In genomic region chr11:76666002-76666649, GRCm38 (mm10) we compare ENCODE assay signal across 7 mouse cellular contexts. TPM values are rescaled to one million over a fixed set of nuclear protein-coding genes. Genes with fewer than 3 reads are reported as not detected.
DNase-seq lines count a peak whose midpoint lies in the region; ATAC-seq lines count a peak whose summit lies in the region.

No protein-coding gene starts in this region.

- no peak overlapping the region for H3K27ac ChIP-seq in liver, embryonic 11.5 days (ENCODE audit: low read depth, low read length)
- 0 out of 2 replicates have a peak overlapping the region, but pooled peaks have one; percentile 14 for H3K27ac ChIP-seq in hindbrain, embryonic 15.5 days (replicated peaks)
- no peak overlapping the region for H3K27ac ChIP-seq in midbrain, embryonic 14.5 days (replicated peaks; ENCODE audit: low read depth, low read length)

- no peaks in the 10 kb centered on the region; the same call in 1 of the 2 replicates for H3K4me1 ChIP-seq in liver, embryonic 11.5 days (replicated peaks; ENCODE audit: control insufficient read depth, insufficient read depth, low read length)
- peaks cover 13% of the 10 kb centered on the region for H3K4me1 ChIP-seq in hindbrain, embryonic 15.5 days (replicated peaks)
- H3K4me1 ChIP-seq in midbrain, embryonic 14.5 days (ENCODE audit: control insufficient read depth, insufficient read depth, low read length): 0 out of 2 replicates have a peak, but pooled peaks cover 4% of the 10 kb centered on the region

- no peaks in the 10 kb centered on the region for H3K9me3 ChIP-seq in liver, embryonic 11.5 days (ENCODE audit: control insufficient read depth, low read length)
- no peaks in the 10 kb centered on the region for H3K9me3 ChIP-seq in hindbrain, embryonic 15.5 days
- H3K9me3 ChIP-seq in midbrain, embryonic 14.5 days (ENCODE audit: control insufficient read depth, low read length): no peaks in the 10 kb centered on the region

- 9% methylated on average over 35 of the region's 35 CpGs for WGBS in liver, embryonic 11.5 days
- 7% methylated on average over 35 of the region's 35 CpGs for WGBS in hindbrain, embryonic 15.5 days
- 8% methylated on average over 35 of the region's 35 CpGs for WGBS in midbrain, embryonic 14.5 days

- no peak for ATAC-seq in liver, embryonic 11.5 days (replicated peaks; ENCODE audit: low FRiP score)
- no peak for ATAC-seq in hindbrain, embryonic 15.5 days (ENCODE audit: low FRiP score, low read depth)
- no peak for ATAC-seq in midbrain, embryonic 14.5 days (ENCODE audit: low FRiP score, low TSS enrichment)

- DNase-seq in liver, embryonic 11.5 days (ENCODE audit: low spot score): no peak
- no peak for DNase-seq in liver
- peak; percentile 48 for DNase-seq in embryo, embryonic 11 days
- DNase-seq in midbrain, embryonic 14.5 days: peak; percentile 73
- DNase-seq in spleen, adult 12 weeks (ENCODE audit: low spot score): no peak
- DNase-seq in left cerebral cortex, postnatal 4 days: no peak

- peaks cover 53% of the 10 kb centered on the region for H3K27me3 ChIP-seq in liver, embryonic 11.5 days (replicated peaks; ENCODE audit: control insufficient read depth, insufficient read depth, low read length)
- peaks cover 41% of the 10 kb centered on the region for H3K27me3 ChIP-seq in hindbrain, embryonic 15.5 days
- H3K27me3 ChIP-seq in midbrain, embryonic 14.5 days (ENCODE audit: control insufficient read depth, insufficient read depth, low read length): peaks cover 22% of the 10 kb centered on the region

- peak overlapping the region; percentile 59 for H3K4me2 ChIP-seq in liver, embryonic 11.5 days
- H3K4me2 ChIP-seq in hindbrain, embryonic 15.5 days: peak overlapping the region; percentile 73
- H3K4me2 ChIP-seq in midbrain, embryonic 14.5 days (ENCODE audit: low read length): peak overlapping the region; percentile 68

- intact Hi-C loops in left cerebral cortex, postnatal 4 days (cut with DNase I): no loop called here

- peak overlapping the region; percentile 33 for H3K4me3 ChIP-seq in liver, embryonic 11.5 days (ENCODE audit: low read depth, low read length)
- peak overlapping the region; percentile 37 for H3K4me3 ChIP-seq in hindbrain, embryonic 15.5 days
- H3K4me3 ChIP-seq in midbrain, embryonic 14.5 days (replicated peaks; ENCODE audit: low read depth, low read length): peak overlapping the region; percentile 38

- H3K36me3 ChIP-seq in liver, embryonic 11.5 days (ENCODE audit: control insufficient read depth, insufficient read depth, low read length): no peaks in the 10 kb centered on the region
- H3K36me3 ChIP-seq in hindbrain, embryonic 15.5 days: no peaks in the 10 kb centered on the region
- no peaks in the 10 kb centered on the region for H3K36me3 ChIP-seq in midbrain, embryonic 14.5 days (ENCODE audit: control insufficient read depth, insufficient read depth, low read length)

- no peak overlapping the region for H3K9ac ChIP-seq in liver, embryonic 11.5 days (ENCODE audit: low read depth, low read length)
- peak overlapping the region; percentile 42 for H3K9ac ChIP-seq in hindbrain, embryonic 15.5 days
- H3K9ac ChIP-seq in midbrain, embryonic 14.5 days (replicated peaks; ENCODE audit: low read length): peak overlapping the region; percentile 57

RNA-seq across cellular contexts. Expression of gene Bhlha9, which starts 6.1 kb away (rescaled TPM):
- polyA plus RNA-seq in liver, embryonic 11.5 days (2014; fragmentation: Nextera tagmentation; extraction: Ambion mirVana): 0.37 TPM in 1 of 2 replicates, not detected in the other
- 1.3 and 1.7 TPM in 2 replicates for polyA plus RNA-seq in hindbrain, embryonic 15.5 days (2015; fragmentation: Nextera tagmentation; extraction: Ambion mirVana)
- polyA plus RNA-seq in midbrain, embryonic 14.5 days (2014; fragmentation: Nextera tagmentation; extraction: Ambion mirVana): 0.73 and 0.76 TPM in 2 replicates
- total RNA-seq in left cerebral cortex, postnatal 4 days (2021): 1 to 10 TPM; 2.5 to 3.3 TPM

RNA-seq across cellular contexts. Expression of gene Trarg1, which starts 13.5 kb away (rescaled TPM):
- polyA plus RNA-seq in liver, embryonic 11.5 days (2014; fragmentation: Nextera tagmentation; extraction: Ambion mirVana): 0.07 TPM in 1 of 2 replicates, not detected in the other
- 0.82 and 2.8 TPM in 2 replicates for polyA plus RNA-seq in hindbrain, embryonic 15.5 days (2015; fragmentation: Nextera tagmentation; extraction: Ambion mirVana)
- 0.11 and 0.26 TPM in 2 replicates for polyA plus RNA-seq in midbrain, embryonic 14.5 days (2014; fragmentation: Nextera tagmentation; extraction: Ambion mirVana)
- under 1 TPM; 0.30 to 0.68 TPM for total RNA-seq in left cerebral cortex, postnatal 4 days (2021)

RNA-seq across cellular contexts. Expression of gene Abr, which starts 44.0 kb away (rescaled TPM):
- polyA plus RNA-seq in liver, embryonic 11.5 days (2014; fragmentation: Nextera tagmentation; extraction: Ambion mirVana): 11.6 and 12.9 TPM in 2 replicates
- 99.9 and 113 TPM in 2 replicates for polyA plus RNA-seq in hindbrain, embryonic 15.5 days (2015; fragmentation: Nextera tagmentation; extraction: Ambion mirVana)
- 102 and 136 TPM in 2 replicates for polyA plus RNA-seq in midbrain, embryonic 14.5 days (2014; fragmentation: Nextera tagmentation; extraction: Ambion mirVana)
- 100 to 1,000 TPM; 267 to 280 TPM for total RNA-seq in left cerebral cortex, postnatal 4 days (2021)

Comparison
In these comparisons a context has a peak if more than half of its experiments do, and no peak if none do; other contexts are left out.
1. DNase-seq: peak in embryo, embryonic 11 days (single experiment) and midbrain, embryonic 14.5 days (single experiment); none in liver, embryonic 11.5 days (single experiment), liver (single experiment), spleen, adult 12 weeks (single experiment) and left cerebral cortex, postnatal 4 days (single experiment).
2. Peak in every context shown above with its lines, with median percentiles within 50 percentile points of each other: H3K4me2 ChIP-seq and H3K4me3 ChIP-seq.